Mouse (Mus musculus) right cerebral cortex, adult 2 months (tissue): ENCODE results near the gene Gm42417.

Experiments used
- DNase-seq, 2 experiments: peaks; one replicate each; pipeline ENCODE4 v3.0.0; 2021 to 2022; ENCODE audit warnings: low spot score in 2 of 2

Gm42417 gene

GRCm38 (mm10) chr1:36564101-36564500, 24.9 kb upstream of the Gm42417 start:
- no peak for DNase-seq

GRCm38 (mm10) chr1:36563632-36564031, 24.4 kb upstream of the Gm42417 start:
- DNase-seq: no peak

- DNase-seq: no peak
Measured at GRCm38 (mm10) chr1:36563197-36563596, 24.0 kb upstream of the Gm42417 start.

DNA sequence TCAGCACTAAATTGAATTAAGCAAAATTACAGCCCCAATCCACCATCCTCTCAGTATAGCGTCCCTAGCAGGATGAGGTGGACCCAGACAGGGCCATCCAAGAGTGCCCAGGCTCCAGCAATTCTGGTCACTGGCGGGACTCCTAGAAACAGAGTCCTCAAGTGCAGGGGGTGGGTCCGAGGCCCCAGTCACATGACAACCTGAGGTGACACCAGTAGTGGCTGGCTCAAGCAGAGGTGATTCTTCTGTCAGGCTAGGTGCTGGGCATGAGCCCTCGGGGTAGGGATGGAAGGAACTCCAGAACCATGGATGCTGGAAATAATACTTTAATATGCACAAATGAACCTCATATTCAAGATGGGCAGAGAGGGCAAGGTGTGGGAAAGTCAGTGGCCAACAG, 23.2 kb upstream of the Gm42417 start:
- DNase-seq: no peak

- DNase-seq: no peak
Measured at GRCm38 (mm10) chr1:36560903-36561302, 21.7 kb upstream of the Gm42417 start.

DNA sequence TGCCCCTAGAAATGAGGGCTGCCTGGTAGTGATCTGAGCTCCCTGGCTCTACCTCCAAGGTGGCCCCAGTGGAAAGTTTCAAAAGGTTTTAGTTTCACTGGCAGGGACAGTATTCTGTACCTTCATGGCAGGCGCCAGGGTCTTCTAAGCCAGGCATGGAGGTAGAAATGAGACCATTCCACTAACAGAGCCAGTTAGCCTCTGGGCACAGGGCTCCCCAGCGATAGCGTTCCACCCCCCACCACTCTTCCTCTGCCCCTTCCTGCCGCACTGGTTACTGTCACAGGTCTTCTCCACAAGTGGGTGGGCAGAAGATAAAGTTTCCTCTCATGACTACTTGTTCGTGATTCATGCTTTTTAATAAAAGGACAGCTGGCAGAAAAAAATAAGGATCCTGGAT, 20.7 kb upstream of the Gm42417 start:
- no peak for DNase-seq

- DNase-seq: no peak
Measured at GRCm38 (mm10) chr1:36559256-36559655, 20.0 kb upstream of the Gm42417 start.

- peak; percentile 69 to 77 for DNase-seq
Measured at GRCm38 (mm10) chr1:36558031-36558993, 19.1 kb upstream of the Gm42417 start, which contains the start of gene Sema4c. Gene Sema4c, minus strand, starts transcription at chr1:36558349.

- peak; percentile 58 to 68 for DNase-seq
Measured at GRCm38 (mm10) chr1:36557457-36558011, 18.3 kb upstream of the Gm42417 start.

DNA sequence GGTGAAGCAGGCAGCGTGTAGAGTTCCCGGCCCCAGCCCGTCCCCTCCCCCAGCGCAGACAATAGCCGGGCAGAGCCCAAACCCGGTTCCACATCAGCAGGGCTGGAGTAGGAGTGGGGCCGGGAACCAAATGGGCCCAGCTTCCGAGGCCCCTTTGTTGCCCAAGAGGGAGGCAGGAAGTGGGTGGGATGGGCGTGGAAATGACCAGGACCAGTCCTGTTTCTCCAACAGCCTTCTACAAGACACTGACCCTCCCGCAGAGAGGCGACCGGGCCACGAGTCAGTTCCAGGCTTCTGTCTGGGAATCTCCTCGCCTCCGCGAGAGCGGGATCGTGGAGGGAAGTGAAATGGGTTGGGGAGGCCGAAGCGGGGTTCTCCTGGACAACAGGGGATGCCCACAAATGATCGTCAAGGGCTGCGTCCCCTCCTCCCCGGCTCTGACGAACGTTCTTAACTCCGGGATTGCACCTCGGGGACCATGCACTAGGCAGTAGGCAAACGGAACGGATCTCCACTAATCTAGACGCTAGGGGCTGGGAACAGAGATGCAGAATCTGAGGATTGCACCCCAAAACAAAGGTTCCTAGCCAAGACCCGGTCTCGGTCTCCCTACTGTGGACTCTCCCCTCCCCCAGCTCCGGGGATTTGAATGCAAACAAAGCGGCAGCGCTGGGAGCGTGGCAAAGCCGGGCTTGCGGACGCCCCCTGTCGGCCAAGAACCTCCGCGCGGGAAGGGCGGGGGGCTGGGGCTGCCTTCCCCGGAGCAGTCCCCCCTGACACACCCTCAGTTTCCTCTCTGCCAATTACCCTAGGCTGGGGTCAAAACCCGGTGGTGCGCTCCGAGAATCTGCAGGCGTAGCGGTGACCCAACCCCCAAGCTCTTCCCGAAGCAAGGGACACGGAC, 17.6 kb upstream of the Gm42417 start:
- DNase-seq: peak; percentile 92

- peak in 1 of 2 experiments; percentile 28 for DNase-seq
Measured at GRCm38 (mm10) chr1:36555798-36556395, 16.7 kb upstream of the Gm42417 start.

- no peak for DNase-seq
Measured at GRCm38 (mm10) chr1:36554633-36555399, 15.6 kb upstream of the Gm42417 start.

DNA sequence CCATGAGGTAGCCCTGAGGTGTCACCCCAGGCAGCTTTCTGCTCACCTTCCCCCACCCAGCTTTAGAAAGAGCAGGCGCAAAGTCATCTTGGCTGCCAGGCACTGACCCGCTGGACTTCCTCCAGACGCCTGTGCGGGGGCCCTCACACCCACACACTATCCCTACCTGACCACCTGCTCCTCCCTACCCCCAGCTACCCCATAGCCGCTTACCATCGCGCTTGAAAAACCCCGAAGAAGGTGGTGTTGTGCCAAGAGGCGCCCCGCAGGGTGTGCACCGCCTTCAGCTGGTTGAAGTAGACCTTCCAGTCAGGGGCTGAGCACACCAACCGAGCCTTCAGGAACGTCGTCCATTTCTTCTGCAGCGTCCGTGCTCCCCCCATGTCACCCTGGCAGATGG, 13.3 kb upstream of the Gm42417 start:
- no peak for DNase-seq

DNA sequence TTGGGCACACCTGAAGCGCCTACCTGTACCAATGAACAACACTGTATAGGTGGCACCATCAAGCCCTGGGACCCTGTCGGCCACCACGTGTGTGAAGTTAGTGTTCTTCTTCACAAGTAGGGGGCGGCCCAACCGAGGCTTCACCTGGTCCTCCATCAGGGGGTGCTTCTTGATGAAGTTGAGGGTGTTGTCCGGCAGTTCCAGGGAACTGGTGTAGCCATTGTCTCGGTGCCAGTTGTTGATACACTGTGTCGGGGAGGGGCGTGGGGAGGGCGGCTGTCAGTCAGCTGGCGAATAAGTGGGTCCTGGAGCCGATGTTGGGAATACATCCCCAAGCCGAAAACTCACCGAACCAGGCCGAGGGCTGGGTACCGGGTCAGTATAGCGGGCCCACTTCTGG, 12.7 kb upstream of the Gm42417 start:
- DNase-seq: no peak

- DNase-seq: no peak
Measured at GRCm38 (mm10) chr1:36550075-36550863, 11.0 kb upstream of the Gm42417 start.

DNA sequence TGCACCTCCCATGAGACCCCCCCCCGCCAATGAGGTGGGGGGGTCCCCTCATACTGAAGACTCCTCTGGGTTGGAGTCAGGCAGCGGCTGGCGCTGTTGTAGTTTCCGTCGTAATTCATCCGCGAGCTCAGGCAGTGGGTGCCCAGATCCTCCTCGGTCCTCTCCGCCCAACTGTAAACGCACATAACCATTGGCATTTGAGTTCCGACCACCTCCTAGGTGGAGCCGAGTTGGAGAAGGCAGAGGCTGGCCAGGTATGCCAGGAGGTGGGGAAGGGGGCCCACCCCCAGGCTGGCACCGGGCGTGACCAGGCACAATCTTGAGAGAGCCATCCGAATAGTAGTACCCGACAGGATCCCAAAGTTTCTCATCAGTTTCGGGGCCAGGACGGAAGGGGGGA, 10.3 kb upstream of the Gm42417 start:
- no peak for DNase-seq

DNA sequence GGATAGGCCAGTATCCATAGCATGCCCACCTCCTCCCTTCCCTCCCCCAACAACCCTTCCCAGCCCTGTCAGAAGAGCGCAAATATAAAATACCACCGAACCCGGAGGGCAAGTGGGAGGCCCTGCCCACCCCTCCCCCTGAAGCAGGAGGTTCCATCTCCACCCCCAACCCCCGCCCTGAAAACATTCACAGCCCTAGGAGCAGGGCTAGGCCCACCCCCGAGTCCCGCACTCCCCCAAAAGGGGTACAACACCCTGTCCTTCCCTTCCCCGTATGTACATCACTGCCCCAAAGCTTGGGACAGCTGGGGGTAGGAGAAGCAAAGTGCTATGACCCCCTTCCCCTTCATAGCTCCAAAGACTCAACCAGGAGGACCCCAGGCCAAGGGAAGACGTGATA, 9.5 kb upstream of the Gm42417 start:
- no peak for DNase-seq

DNA sequence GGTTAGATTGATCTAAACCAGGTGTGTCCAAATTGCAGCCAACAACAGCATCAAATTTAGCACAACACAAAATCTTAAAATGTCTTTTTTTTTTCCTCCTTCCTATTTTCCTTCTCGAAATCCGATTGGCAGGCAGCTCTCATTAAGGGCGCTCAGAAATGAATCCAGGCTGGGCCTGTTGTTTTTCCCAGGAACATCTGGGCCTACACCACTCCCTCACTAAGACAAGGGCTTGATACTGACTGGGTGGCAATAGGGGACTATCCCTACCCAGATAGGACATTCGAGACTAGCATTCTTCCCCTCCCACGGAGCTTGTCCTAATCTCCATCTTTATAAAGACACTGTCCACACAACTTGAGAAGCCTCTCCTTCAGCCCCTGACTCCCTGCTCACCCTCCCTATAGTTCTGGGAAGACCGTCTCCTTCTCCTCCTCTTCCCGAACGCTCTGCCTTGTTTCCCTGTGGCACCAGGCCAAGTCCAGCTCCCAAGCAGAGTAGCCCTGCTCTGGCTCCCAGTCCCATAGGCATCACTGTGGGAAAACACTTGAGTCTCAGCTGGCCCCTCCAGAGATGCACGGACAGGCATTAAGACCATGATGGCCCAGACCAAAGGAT, 8.9 kb upstream of the Gm42417 start:
- peak in 1 of 2 experiments; percentile 30 for DNase-seq

DNA sequence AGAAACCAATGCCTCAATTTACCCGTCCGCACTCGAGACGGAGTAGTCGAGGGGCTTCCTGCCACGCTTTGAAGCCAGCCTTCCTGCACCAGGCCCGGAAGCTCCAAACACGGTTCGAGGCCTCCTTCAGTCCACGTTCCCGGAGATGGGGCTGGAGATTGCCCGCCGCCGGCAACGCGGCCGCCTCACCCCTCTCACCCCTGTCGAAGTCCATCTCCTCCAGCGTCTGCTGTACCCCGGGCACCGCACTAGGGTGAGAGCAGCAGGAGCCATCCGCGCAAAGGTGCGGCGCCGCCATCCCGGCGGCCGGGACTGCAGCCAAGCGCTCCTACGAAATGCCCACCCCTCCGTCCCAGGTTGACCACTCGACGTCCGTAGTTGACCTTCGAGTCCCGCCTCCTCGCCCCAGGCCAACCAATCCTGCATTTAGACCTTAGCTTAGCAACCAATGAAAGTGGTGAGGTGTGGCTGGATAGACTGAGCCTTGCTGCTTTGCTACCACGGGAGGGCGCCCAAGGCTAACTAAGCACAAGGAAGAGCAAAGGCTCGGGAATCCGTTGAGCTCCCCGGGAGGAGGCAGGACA, 7.8 kb upstream of the Gm42417 start, which contains the start of gene Ankrd39:
Ankrd39 (minus strand) TSS at position 558 of the 584 bp plus-strand sequence.
- peak; percentile 99 for DNase-seq
